Mouse (Mus musculus) gastrocnemius, postnatal 4 days (tissue): ENCODE measurements at regions not wholly inside any gene's neighbourhood (a gene's known extent, or its start where the extent isn't known, plus 50 kb on each side); places are given as distances from the start of the nearest gene placed in this dataset.

ENCODE experiments used
- DNase-seq, 2 experiments: peaks; one replicate each; pipeline ENCODE4 v3.0.0; 2021 to 2022; ENCODE audit warnings: low spot score in 2 of 2, mixed read lengths in 2 of 2

- DNase-seq: no peak
Observed at GRCm38 (mm10) chr14:79929451-79929850, 54.4 kb upstream of the Olfm4 start.

GRCm38 (mm10) chr14:79927161-79927560, 56.7 kb upstream of the Olfm4 start:
- no peak for DNase-seq

GRCm38 (mm10) chr14:79916960-79917848, 66.7 kb upstream of the Olfm4 start:
- peak in 1 of 2 experiments; percentile 18 for DNase-seq

GRCm38 (mm10) chr14:79914966-79915365, 68.9 kb upstream of the Olfm4 start:
- no peak for DNase-seq

GRCm38 (mm10) chr14:79913315-79913714, 70.6 kb upstream of the Olfm4 start:
- no peak for DNase-seq

- DNase-seq: peak in 1 of 2 experiments; percentile 14
Observed at GRCm38 (mm10) chr14:79912610-79913009, 71.3 kb upstream of the Olfm4 start.

- DNase-seq: no peak
Observed at GRCm38 (mm10) chr14:79907761-79908160, 76.1 kb upstream of the Olfm4 start.

GRCm38 (mm10) chr14:79905574-79905973, 78.3 kb upstream of the Olfm4 start:
- no peak for DNase-seq

GRCm38 (mm10) chr14:79902355-79902754, 81.5 kb upstream of the Olfm4 start:
- DNase-seq: no peak

GRCm38 (mm10) chr14:79898240-79898639, 85.6 kb upstream of the Olfm4 start:
- DNase-seq: no peak

GRCm38 (mm10) chr14:79893241-79893640, 90.6 kb upstream of the Olfm4 start:
- no peak for DNase-seq

GRCm38 (mm10) chr14:79890682-79891081, 93.2 kb upstream of the Olfm4 start:
- no peak for DNase-seq

- no peak for DNase-seq
Observed at GRCm38 (mm10) chr14:79890280-79890679, 93.6 kb upstream of the Olfm4 start.

GRCm38 (mm10) chr14:79883487-79883886, 100.4 kb upstream of the Olfm4 start:
- DNase-seq: no peak

GRCm38 (mm10) chr14:79881726-79882125, 102.2 kb upstream of the Olfm4 start:
- no peak for DNase-seq

GRCm38 (mm10) chr14:79880065-79880755, 103.7 kb upstream of the Olfm4 start:
- no peak for DNase-seq

GRCm38 (mm10) chr14:79879333-79880035, 104.4 kb upstream of the Olfm4 start:
- no peak for DNase-seq

- no peak for DNase-seq
Observed at GRCm38 (mm10) chr14:79878285-79879019, 105.4 kb upstream of the Olfm4 start.

GRCm38 (mm10) chr14:79873062-79873461, 102.0 kb upstream of the Pcdh8 start:
- DNase-seq: no peak

- DNase-seq: no peak
Observed at GRCm38 (mm10) chr14:79872430-79872829, 101.3 kb upstream of the Pcdh8 start.

- no peak for DNase-seq
Observed at GRCm38 (mm10) chr14:79869325-79869724, 98.2 kb upstream of the Pcdh8 start.
